Mouse (Mus musculus) spleen, adult 2 months (tissue): Measurements from ENCODE around the gene Cct2.

Source experiments
- CTCF ChIP-seq: fragments of 200-500 bp; IDR thresholded peaks from 2 replicates; pipeline ENCODE4 v1.5.1; 2011; ENCODE audit warnings: mild to moderate bottlenecking, inconsistent platforms; ENCODE audit not compliant: insufficient read depth, insufficient read length, insufficient replicate concordance; ENCODE audit errors: extremely low read depth
- POLR2A ChIP-seq: fragments of 200-500 bp; IDR thresholded peaks from 2 replicates; pipeline ENCODE4 v1.6.1; 2011; ENCODE audit warnings: low read depth, low read length, inconsistent platforms

DNA sequence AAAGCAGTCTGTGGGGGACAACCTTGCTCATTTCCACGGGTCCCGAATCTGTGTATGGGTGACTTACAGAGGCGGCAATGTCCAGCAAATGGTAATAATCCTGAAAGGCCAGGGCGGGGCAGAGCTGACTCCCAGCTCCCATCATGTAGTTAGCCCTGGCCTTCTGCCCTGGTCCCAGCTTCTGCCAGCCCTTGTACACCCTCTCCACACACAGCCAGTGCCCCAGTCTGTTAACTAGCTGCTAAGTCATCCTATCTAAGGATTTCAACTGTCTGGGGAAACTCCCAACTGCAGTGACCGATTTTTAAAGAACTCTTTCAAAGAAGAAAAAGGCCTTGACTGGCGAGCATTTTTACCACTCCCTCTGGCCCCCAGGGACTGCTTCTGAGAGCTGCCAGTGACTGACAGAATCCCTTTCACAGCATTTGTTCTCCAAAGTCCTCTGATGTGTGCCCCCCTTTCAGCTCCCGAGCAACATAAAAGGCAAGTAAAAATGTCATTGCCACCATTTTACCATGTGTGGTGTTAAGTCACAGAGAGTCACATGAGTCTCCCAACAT, 45.3 kb downstream of the Cct2 start:
- TF ChIP-seq CTCF (no peak), POLR2A (no peak)
